Mouse (Mus musculus): ENCODE measurements at regions not wholly inside any gene's neighbourhood (a gene's known extent, or its start where the extent isn't known, plus 50 kb on each side); places are given as distances from the start of the nearest gene placed in this dataset.
"Not testable (repeated sequence)": the region's sequence is repeated elsewhere in the genome, so short reads cannot be mapped to it uniquely, and the experiment has no call there.

DNA sequence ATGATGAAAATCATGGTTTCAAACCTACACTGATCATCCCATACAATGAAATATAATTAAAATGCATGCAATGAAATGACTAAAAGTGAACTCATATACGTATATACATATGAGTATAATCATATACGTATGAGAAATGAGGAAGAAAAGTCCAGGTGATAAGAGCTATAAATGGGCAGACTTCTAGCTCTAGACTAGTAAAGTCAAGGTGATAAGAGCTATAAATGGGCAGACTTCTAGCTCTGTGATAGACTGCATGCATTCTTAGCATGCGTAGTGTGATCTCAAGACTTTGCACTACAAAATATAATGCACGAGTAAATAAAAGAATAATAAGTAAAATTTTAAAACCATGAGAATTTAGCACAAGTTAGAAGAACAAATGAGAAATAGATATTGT, 606.2 kb upstream of the Gpc5 start:
- DNase-seq, result no peak

GRCm38 (mm10) chr14:114493371-114493770, 598.6 kb upstream of the Gpc5 start:
- not testable (repeated sequence) for DNase-seq

GRCm38 (mm10) chr14:114504976-114505375, 587.0 kb upstream of the Gpc5 start:
- DNase-seq, result no peak

DNA sequence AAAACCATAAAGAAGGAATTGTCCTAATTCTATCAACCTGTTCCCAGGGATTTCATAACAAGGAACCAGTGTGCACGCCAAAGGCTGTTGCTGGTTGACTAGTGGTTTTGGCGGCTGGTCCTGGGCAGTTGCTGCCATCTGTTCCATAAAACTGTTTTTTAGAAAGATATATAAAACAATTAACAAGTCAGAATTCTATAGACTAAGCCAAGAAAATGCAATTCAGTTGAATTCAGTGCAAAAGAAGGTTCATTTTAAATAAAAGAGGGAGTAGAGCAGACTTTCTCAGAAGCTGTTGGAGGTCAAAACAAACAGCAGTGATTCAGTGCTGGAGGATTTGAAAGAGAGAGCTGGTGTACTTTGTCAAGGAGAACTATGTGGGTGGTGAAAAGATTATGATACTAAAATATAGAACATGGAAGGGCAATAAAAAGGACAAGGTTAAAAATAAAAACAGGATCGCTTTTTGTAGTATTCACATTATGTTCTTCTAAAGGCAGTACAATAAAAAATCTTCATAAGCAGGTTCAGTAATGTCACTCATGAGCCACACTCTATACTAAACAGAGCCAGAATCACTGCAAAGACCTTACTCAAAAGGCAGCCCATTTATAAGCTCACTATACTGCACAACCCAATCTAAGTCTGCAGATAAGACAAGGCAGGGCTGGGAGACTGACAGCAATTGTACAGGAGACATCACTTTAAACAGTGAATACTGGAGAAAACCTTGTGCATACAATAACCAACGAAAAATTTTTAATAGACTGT, 543.9 kb upstream of the Gpc5 start:
- DNase-seq, result no peak

GRCm38 (mm10) chr14:114549101-114549500, 542.9 kb upstream of the Gpc5 start:
- no peak for DNase-seq

- DNase-seq, result peak; percentile 28
Measured at GRCm38 (mm10) chr14:114566411-114567030, 525.5 kb upstream of the Gpc5 start.

GRCm38 (mm10) chr14:114567673-114568309, 524.2 kb upstream of the Gpc5 start:
- peak; percentile 96 for DNase-seq

- DNase-seq, result no peak
Measured at GRCm38 (mm10) chr14:114587367-114588064, 504.5 kb upstream of the Gpc5 start.

GRCm38 (mm10) chr14:114609296-114609695, 482.7 kb upstream of the Gpc5 start:
- no peak for DNase-seq

DNA sequence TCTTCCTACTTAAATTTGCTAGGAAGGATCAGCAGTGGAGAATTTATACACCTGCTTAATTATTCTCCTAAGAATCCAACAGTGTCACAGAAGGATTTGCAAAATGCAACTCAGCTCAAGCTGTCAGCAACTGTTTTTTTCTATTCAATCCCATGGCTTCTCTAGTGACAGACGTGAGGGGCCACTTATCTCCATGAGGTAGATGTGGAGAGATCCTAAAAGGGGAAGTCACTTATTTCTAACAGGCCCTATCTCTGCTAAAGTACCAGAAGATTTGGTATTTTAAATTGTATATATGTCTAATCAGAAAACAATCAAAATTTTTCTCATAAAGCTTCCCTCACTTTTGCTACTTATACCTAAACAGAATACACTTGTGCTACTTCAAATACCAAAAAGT, 479.6 kb upstream of the Gpc5 start:
- no peak for DNase-seq

DNA sequence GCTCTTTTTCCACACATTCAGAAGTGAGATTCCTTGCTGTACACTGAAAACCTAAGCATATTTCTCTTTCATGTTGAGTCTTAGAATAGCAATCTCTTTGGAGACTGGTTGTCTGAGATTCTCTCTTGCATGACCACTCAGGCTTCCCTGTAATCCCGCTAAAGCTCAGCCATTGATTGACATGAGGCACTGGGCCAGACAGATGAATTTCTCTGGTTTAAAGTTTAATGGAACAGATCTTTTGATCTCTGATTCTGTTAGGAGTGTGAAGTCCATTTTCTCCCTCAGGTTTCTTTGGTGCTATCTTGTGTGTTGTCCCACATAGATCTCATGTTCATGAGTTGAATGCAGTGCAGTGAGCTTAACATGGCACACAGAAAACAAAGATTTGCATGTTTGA, 435.4 kb upstream of the Gpc5 start:
- DNase-seq, result no peak

- DNase-seq, result no peak
Measured at GRCm38 (mm10) chr14:114662028-114662427, 430.0 kb upstream of the Gpc5 start.

GRCm38 (mm10) chr14:114685133-114685532, 406.9 kb upstream of the Gpc5 start:
- DNase-seq, result peak; percentile 4

GRCm38 (mm10) chr14:114694930-114695329, 397.1 kb upstream of the Gpc5 start:
- no peak for DNase-seq

GRCm38 (mm10) chr14:114697543-114697942, 394.5 kb upstream of the Gpc5 start:
- DNase-seq, result no peak

- DNase-seq, result no peak
Measured at GRCm38 (mm10) chr14:114723080-114723479, 368.9 kb upstream of the Gpc5 start.

DNA sequence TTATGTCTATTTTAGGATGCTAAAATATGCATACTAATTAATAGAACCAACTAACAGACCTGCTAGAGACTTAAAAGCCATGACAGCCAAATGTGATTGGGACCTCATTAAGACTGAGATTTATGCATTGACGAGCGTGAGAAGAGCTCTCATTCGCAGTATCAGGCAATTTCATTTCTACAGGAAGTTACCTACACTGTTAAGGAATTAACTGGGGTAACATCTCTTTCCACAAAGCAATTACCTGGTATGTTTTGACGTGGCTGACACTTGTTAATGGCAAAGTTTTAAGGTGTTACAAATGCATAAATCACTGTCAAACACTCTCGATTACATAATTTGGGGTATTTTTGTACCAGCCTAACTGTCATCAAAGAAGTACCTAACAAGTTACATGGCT, 324.7 kb upstream of the Gpc5 start:
- no peak for DNase-seq

DNA sequence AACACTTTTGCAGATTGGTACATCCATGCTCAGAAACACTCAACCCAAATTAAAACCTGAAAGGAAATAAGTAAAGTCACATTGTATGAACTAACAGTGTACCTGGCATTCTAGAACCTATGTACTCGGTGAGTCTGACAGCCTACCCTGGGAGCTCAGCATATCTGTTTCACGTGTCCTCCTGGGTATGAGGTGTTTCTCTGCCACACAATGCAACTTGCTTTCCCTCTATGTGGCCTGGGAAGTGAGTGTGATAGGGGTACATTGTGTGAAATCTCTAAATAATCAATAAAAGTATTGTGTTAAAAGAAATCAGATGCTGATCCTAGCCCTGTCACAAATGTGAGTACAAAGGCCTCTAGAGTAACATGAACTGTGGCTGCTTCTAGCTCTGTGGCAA, 315.3 kb upstream of the Gpc5 start:
- no peak for DNase-seq

DNA sequence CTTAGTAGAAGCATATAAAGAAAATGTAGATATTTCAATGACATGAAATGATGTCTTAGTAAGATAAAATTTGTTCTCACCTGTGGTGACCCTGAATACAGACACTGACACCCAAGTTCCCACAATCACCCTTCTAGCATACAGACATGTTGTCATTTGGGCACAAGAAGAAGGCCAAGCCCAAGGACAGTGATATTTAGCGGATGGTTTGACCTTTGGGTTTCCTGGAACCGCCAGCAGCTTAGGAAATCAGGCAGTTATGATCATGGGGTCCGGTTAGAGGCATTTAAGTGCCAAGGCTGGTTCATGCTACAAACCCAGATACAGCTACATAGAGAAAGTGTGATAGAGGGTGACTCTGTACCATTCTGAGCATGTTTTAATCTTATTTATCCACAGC, 310.2 kb upstream of the Gpc5 start:
- DNase-seq, result no peak

GRCm38 (mm10) chr14:114790946-114791830, 300.8 kb upstream of the Gpc5 start:
- peak; percentile 90 for DNase-seq

- no peak for DNase-seq
Measured at GRCm38 (mm10) chr14:114791831-114792224, 300.2 kb upstream of the Gpc5 start.

DNA sequence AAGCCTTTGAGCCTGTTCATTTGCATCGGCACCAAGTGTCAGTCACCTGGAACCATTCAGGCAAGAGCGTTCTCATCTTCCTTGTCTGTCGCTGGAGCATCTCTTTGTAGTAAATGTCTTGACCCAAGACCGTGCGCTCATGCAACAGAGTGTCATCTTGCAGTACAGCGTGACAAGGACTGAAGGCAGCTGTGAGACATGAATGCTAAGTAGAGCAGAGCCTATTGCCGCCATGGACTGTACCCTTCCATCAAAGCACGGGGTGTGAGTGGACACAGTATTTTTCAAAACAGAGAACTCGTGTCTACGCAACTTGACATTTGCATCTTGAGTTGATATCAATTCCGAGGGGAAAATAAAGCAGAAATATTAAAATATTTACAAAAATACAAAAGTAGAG, 287.4 kb upstream of the Gpc5 start:
- DNase-seq, result no peak

DNA sequence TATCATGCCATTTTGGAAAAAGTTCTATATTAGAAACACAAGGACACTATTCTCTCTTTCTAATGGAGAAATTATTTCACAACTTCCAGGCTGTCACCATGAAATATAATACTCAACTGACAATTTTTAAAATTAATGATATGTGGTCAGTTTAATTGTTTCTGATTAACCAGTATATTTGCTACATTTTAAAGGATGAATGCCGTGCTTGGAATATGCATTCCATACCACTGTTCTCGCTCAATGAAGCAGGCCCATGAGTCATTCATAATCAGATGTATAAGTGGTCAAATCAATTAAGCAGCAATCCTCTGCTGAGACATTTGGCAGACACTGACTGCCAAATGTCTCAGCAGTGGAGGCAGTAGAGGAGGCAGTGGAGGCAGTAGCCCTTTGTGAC, 283.4 kb upstream of the Gpc5 start:
- DNase-seq, result no peak

All from right cerebral cortex, postnatal 4 days (tissue).